Mouse (Mus musculus) urinary bladder, postnatal 10 days (tissue): Measurements from ENCODE around the gene Gnas.
"Not testable (repeated sequence)": the region's sequence is repeated elsewhere in the genome, so short reads cannot be mapped to it uniquely, and the experiment has no call there.

Experiments used
- DNase-seq: peaks from one replicate; pipeline ENCODE4 v3.0.0; 2022; ENCODE audit warnings: low spot score

The Gnas gene

GRCm38 (mm10) chr2:174294457-174294856, 10.3 kb downstream of the Gnas start:
- no peak for DNase-seq

- DNase-seq: no peak
Observed at GRCm38 (mm10) chr2:174295175-174295899, 11.2 kb downstream of the Gnas start.

GRCm38 (mm10) chr2:174295900-174296465, 11.9 kb downstream of the Gnas start:
- DNase-seq: no peak

GRCm38 (mm10) chr2:174297086-174297571, 13.0 kb downstream of the Gnas start:
- DNase-seq: no peak

- no peak for DNase-seq
Observed at GRCm38 (mm10) chr2:174297851-174298250, 13.7 kb downstream of the Gnas start.

- no peak for DNase-seq
Observed at GRCm38 (mm10) chr2:174298471-174298870, 14.4 kb downstream of the Gnas start.

GRCm38 (mm10) chr2:174299091-174299770, 15.1 kb downstream of the Gnas start:
- no peak for DNase-seq

GRCm38 (mm10) chr2:174299771-174300160, 15.6 kb downstream of the Gnas start:
- DNase-seq: no peak

GRCm38 (mm10) chr2:174300186-174300585, 16.1 kb downstream of the Gnas start:
- DNase-seq: no peak

GRCm38 (mm10) chr2:174300666-174301065, 16.5 kb downstream of the Gnas start:
- DNase-seq: no peak

- DNase-seq: no peak
Observed at GRCm38 (mm10) chr2:174302526-174302925, 18.4 kb downstream of the Gnas start.

GRCm38 (mm10) chr2:174305646-174306045, 21.5 kb downstream of the Gnas start:
- no peak for DNase-seq

GRCm38 (mm10) chr2:174307903-174308302, 23.8 kb downstream of the Gnas start:
- no peak for DNase-seq

- no peak for DNase-seq
Observed at GRCm38 (mm10) chr2:174310913-174311514, 26.9 kb downstream of the Gnas start.

GRCm38 (mm10) chr2:174311613-174312012, 27.5 kb downstream of the Gnas start:
- no peak for DNase-seq

GRCm38 (mm10) chr2:174312118-174312647, 28.1 kb downstream of the Gnas start:
- no peak for DNase-seq

- DNase-seq: no peak
Observed at GRCm38 (mm10) chr2:174312661-174313060, 28.5 kb downstream of the Gnas start.

- DNase-seq: not testable (repeated sequence)
Observed at GRCm38 (mm10) chr2:174315445-174315844, 31.3 kb downstream of the Gnas start.

GRCm38 (mm10) chr2:174316661-174317060, 32.5 kb downstream of the Gnas start:
- no peak for DNase-seq

GRCm38 (mm10) chr2:174325989-174326388, 41.9 kb downstream of the Gnas start:
- no peak for DNase-seq

- no peak for DNase-seq
Observed at GRCm38 (mm10) chr2:174326481-174326880, 42.4 kb downstream of the Gnas start.

GRCm38 (mm10) chr2:174327295-174327981, 43.3 kb downstream of the Gnas start:
- DNase-seq: no peak
